In the genomic region with DNA sequence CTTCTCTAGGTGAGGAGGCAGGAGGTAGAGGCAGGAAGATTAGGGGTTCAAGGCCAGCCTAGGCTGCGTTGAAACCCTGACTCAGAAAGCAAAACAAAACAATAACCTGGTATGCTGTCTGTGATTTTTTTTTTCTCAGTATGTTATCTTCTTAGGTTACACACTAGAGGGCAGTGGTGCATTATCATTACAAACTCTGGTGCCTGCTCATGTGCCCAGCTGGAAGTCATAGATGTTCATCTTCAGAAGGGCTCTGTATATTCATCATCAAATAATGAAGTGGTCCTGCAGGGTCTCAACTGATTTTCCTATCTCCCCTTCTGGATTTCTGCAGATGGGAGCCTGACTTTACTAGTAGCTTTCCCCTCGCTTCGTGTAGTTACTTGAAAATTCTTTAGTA, we compare ENCODE assay signal across 9 mouse cellular contexts.
DNase-seq lines count a peak whose midpoint lies in the region; ATAC-seq and TF ChIP-seq lines count a peak whose summit lies in the region.
"Had no signal": no experiment of that assay in that cellular context is flagged by ENCODE, and none has a peak within 500 bp of the region (broad histone marks: within the 10 kb centered on the region; RNA-seq: fewer than 3 reads in every experiment).

No protein-coding gene starts in this region.

- H3K9me3 ChIP-seq in hindbrain, postnatal 0 days (ENCODE audit: low read length): no peaks in the 10 kb centered on the region
- H3K9me3 ChIP-seq: liver, embryonic 15.5 days had no signal

- H3K36me3 ChIP-seq in hindbrain, postnatal 0 days (ENCODE audit: insufficient read depth, low read length): no peaks in the 10 kb centered on the region
- H3K36me3 ChIP-seq: liver, embryonic 15.5 days had no signal

- ATAC-seq in hindbrain, postnatal 0 days: no peak

- WGBS in hindbrain, postnatal 0 days: 44% methylated on average over 3 of the region's 3 CpGs

- no peak overlapping the region for H3K4me3 ChIP-seq in gastrocnemius, adult 2 months
- no peak overlapping the region for H3K4me3 ChIP-seq in hindbrain, postnatal 0 days (ENCODE audit: low read length)
- H3K4me3 ChIP-seq: liver, embryonic 15.5 days had no signal

- no peak overlapping the region for H3K4me2 ChIP-seq in hindbrain, postnatal 0 days (ENCODE audit: low read depth, low read length)
- H3K4me2 ChIP-seq: liver, embryonic 15.5 days had no signal

- H3K27me3 ChIP-seq in hindbrain, postnatal 0 days (ENCODE audit: insufficient read depth, low read length): no peaks in the 10 kb centered on the region
- H3K27me3 ChIP-seq: liver, embryonic 15.5 days had no signal

- H3K27ac ChIP-seq in gastrocnemius, adult 2 months: no peak overlapping the region
- no peak overlapping the region for H3K27ac ChIP-seq in hindbrain, postnatal 0 days
- H3K27ac ChIP-seq: liver, embryonic 15.5 days had no signal

- H3K4me1 ChIP-seq in hindbrain, postnatal 0 days (ENCODE audit: insufficient read depth, low read length): no peaks in the 10 kb centered on the region
- H3K4me1 ChIP-seq: liver, embryonic 15.5 days had no signal

- TF ChIP-seq CTCF in gastrocnemius, adult 2 months (IDR thresholded peaks at IDR 0.05): peak; percentile 54
- TF ChIP-seq CTCF in hindbrain, postnatal 0 days (IDR thresholded peaks at IDR 0.05; ENCODE audit: low read depth): peak; percentile 74

- no peak overlapping the region for H3K9ac ChIP-seq in hindbrain, postnatal 0 days (replicated peaks; ENCODE audit: low read length)
- H3K9ac ChIP-seq: liver, embryonic 15.5 days had no signal

- intact Hi-C loops in gastrocnemius, adult 2 months (cut with DNase I): no loop called here
- intact Hi-C loops in gastrocnemius, postnatal 36 days (cut with DNase I): no loop called here

- DNase-seq in gastrocnemius, adult 2 months: no peak
- no peak for DNase-seq in gastrocnemius, postnatal 36 days
- peak; percentile 26 for DNase-seq in right cerebral cortex, adult 18-20 months
- DNase-seq in right cerebral cortex, postnatal 4 days: no peak
- peak; percentile 84 for DNase-seq in hindbrain, postnatal 0 days (ENCODE audit: low spot score)
- no peak for DNase-seq in T-cell, adult 2 months (ENCODE audit: low spot score)
- no peak for DNase-seq in thymus, postnatal 36 days
- DNase-seq in frontal cortex, postnatal 25 days (ENCODE audit: low spot score in 2 of 2): no peak

Comparison
In these comparisons a context has a peak if more than half of its experiments do, and no peak if none do; other contexts are left out.
1. DNase-seq: peak in right cerebral cortex, adult 18-20 months (single experiment) and hindbrain, postnatal 0 days (single experiment); none in gastrocnemius, adult 2 months (single experiment), gastrocnemius, postnatal 36 days (0 of 2), right cerebral cortex, postnatal 4 days (single experiment), T-cell, adult 2 months (single experiment), thymus, postnatal 36 days (0 of 2) and frontal cortex, postnatal 25 days (0 of 2).